Comparison of ENCODE assay signal across 22 mouse cellular contexts in the genomic region with DNA sequence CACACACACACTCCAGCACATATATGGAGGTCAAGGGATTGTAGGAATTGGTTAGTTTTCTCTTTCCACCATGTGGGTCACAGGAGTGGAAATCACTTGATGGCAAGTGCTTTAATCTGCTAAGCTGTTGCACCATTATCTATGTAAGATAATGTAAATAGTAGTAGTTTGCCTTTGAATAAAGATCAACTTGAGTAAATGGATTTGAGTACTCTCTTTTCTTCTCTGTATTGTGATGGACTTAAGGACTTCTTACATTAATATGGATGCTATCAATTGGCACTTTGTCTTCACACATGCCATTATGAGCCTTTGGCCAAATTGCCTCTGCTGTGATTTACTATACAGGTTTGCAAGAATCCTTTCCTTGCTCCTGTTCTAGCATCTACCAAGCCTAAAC. TPM values are rescaled to one million over a fixed set of nuclear protein-coding genes. Genes with fewer than 3 reads are reported as not detected.
A peak's percentile ranks its signal among the peaks of the same experiment; 100 is the strongest.
DNase-seq lines count a peak whose midpoint lies in the region; TF ChIP-seq lines count a peak whose summit lies in the region.
"Had no signal": no experiment of that assay in that cellular context is flagged by ENCODE, and none has a peak within 500 bp of the region (broad histone marks: within the 10 kb centered on the region; RNA-seq: fewer than 3 reads in every experiment).

No protein-coding gene starts in this region.

- in situ Hi-C loops in ES-E14 (cut with MboI; ENCODE audit: low sequenced_read_pairs in 2 of 2, unreplicated experiment in 2 of 2), result no loop called here

- no peak overlapping the region for H3K27ac ChIP-seq in ES-E14 (ENCODE audit: insufficient read depth, low read depth, low read length, poor library complexity, severe bottlenecking)

- H3K4me3 ChIP-seq in ES-E14 (ENCODE audit: insufficient read depth in 1 of 2, low read depth in 1 of 2, low read length in 2 of 2, poor library complexity in 1 of 2, severe bottlenecking in 1 of 2), result no peak overlapping the region

- no peak overlapping the region for H3K9ac ChIP-seq in ES-E14 (ENCODE audit: insufficient read depth, low read depth, low read length, poor library complexity, severe bottlenecking)

- H3K4me1 ChIP-seq in ES-E14 (ENCODE audit: control insufficient read depth in 2 of 2, insufficient read depth in 2 of 2, low read length in 2 of 2, poor library complexity in 1 of 2), result no peaks in the 10 kb centered on the region

- H3K9me3 ChIP-seq in ES-E14 (ENCODE audit: control insufficient read depth, insufficient read depth, low read depth, low read length), result no peaks in the 10 kb centered on the region
- H3K9me3 ChIP-seq: G1E had no signal

- DNase-seq in ES-CJ7 (ENCODE audit: low read depth, low spot score) (peak; percentile 33), ES-E14 (ENCODE audit: low read depth, low spot score) (peak; percentile 13), ZHBTc4 (ENCODE audit: low read depth, low spot score) (peak; percentile 42)
- no peak for DNase-seq in ovary, postnatal 36 days (ENCODE audit: low spot score)
- no peak for DNase-seq in lung, postnatal 10 days
- no peak for DNase-seq in gastrocnemius, adult 18-20 months (ENCODE audit: low spot score)
- DNase-seq: adrenal gland, adult 2 months; adrenal gland, adult 8-10 months; adrenal gland, postnatal 10 days; adrenal gland, postnatal 14 days; adrenal gland, postnatal 25 days; adrenal gland, postnatal 36 days; B cell, adult 2 months; cerebellum, adult 11 months; cerebellum, adult 11-12 months; cerebellum, adult 18-20 months; cerebellum, adult 2 months; cerebellum, adult 8-10 months; cerebellum, adult 9-10 months had no signal

- H3K36me3 ChIP-seq in ES-E14 (ENCODE audit: control insufficient read depth, insufficient read depth, low read length, poor library complexity, severe bottlenecking), result no peaks in the 10 kb centered on the region
- H3K36me3 ChIP-seq: G1E had no signal

TF ChIP-seq in ES-E14, 5 proteins besides CTCF, POLR2A, EP300 and RAD21:
- no peak for TF ChIP-seq ZC3H11A (IDR thresholded peaks at IDR 0.05; ENCODE audit: borderline replicate concordance, low read depth, low read length)
- TF ChIP-seq ZNF384 (IDR thresholded peaks at IDR 0.05; ENCODE audit: low read depth, low read length), result no peak
- TF ChIP-seq CHD2 (IDR thresholded peaks at IDR 0.05; ENCODE audit: low read depth, low read length), result no peak
- no peak for TF ChIP-seq MAFK (IDR thresholded peaks at IDR 0.05; ENCODE audit: insufficient read depth, low read depth, low read length)
- TF ChIP-seq HCFC1 (IDR thresholded peaks at IDR 0.05; ENCODE audit: borderline replicate concordance, insufficient read depth, low read length), result no peak
TF ChIP-seq in ES-E14: peak in this region for 0.

RNA-seq across cellular contexts. Expression of a gene that starts 31.1 kb away (rescaled TPM):
- 0.40 TPM in 1 of 2 replicates, not detected in the other for total RNA-seq in ES-E14 (2012; rRNA removed)
- total RNA-seq in gastrocnemius, adult 18-20 months (2021), result 1 to 10 TPM; 2.3 to 2.6 TPM
- total RNA-seq: CH12.LX, G1E, MEL had no signal

Comparison
In these comparisons a context has a peak if more than half of its experiments do, and no peak if none do; other contexts are left out.
1. DNase-seq: peak in ES-CJ7 (single experiment), ES-E14 (single experiment) and ZHBTc4 (single experiment); none in ovary, postnatal 36 days (single experiment), lung, postnatal 10 days (single experiment) and gastrocnemius, adult 18-20 months (single experiment).